Mouse (Mus musculus): Measurements from ENCODE around the gene Syp.

Gene Syp

GRCm38 (mm10) chrX:7661086-7661485 is 22.8 kb downstream of the Syp start:
- DNase-seq (ENCODE audit: low read depth in 1 of 2, low spot score in 2 of 2), result no peak

- no peak for DNase-seq (ENCODE audit: low read depth in 1 of 2, low spot score in 2 of 2)
Observed at GRCm38 (mm10) chrX:7662936-7663335, 24.7 kb downstream of the Syp start.

DNA sequence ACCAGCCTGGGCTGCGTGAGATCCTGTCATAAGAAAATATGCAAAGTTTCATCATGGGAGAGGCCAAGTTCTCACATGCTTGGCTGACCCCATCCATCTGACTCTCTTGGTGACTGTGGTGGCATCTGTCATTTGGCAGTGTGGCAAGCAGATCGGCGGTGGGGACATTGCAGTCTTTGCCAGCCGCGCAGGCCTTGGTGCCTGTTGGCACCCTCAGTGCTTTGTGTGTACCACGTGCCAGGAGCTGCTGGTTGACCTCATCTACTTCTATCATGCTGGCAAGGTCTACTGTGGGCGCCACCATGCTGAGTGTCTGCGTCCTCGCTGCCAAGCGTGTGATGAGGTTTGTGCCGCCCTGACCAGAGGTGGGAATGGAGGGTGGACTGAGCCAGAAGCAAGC is 26.5 kb downstream of the Syp start:
- no peak for DNase-seq (ENCODE audit: low read depth in 1 of 2, low spot score in 2 of 2)

GRCm38 (mm10) chrX:7665739-7666502 is 27.6 kb downstream of the Syp start:
- DNase-seq (ENCODE audit: low read depth in 1 of 2, low spot score in 2 of 2), result no peak

DNA sequence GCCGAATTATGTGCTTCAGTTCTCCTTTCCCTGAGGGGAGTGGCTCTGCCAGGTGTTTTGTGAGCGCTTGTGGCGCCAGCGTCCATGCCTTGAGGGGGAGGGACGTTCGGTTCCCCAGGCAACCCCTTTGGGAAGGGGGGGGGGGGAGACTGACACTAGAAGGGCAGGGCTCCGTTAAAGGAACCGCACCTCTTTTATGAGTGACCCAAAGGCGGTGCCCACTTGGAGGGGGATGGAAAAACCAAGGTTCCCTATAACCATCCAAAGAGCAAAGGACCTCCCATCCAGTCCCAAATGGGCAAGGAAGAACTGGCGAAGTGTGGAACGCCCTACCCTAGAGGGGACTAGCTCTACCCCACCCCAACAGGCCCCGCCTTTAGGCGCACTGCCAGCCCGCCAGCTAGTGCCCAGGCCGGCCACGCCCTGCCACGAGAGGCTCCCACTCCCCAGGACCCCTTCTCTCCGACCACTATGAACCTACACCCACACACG is 32.2 kb downstream of the Syp start:
- no peak for DNase-seq (ENCODE audit: low read depth in 1 of 2, low spot score in 2 of 2)

GRCm38 (mm10) chrX:7670921-7671623 is 32.8 kb downstream of the Syp start, which contains the start of gene Plp2:
Gene Plp2, minus strand, starts transcription at chrX:7671390.
- DNase-seq (ENCODE audit: low read depth in 1 of 2, low spot score in 2 of 2), result no peak

GRCm38 (mm10) chrX:7672739-7673138 is 34.5 kb downstream of the Syp start:
- no peak for DNase-seq (ENCODE audit: low read depth in 1 of 2, low spot score in 2 of 2)

DNA sequence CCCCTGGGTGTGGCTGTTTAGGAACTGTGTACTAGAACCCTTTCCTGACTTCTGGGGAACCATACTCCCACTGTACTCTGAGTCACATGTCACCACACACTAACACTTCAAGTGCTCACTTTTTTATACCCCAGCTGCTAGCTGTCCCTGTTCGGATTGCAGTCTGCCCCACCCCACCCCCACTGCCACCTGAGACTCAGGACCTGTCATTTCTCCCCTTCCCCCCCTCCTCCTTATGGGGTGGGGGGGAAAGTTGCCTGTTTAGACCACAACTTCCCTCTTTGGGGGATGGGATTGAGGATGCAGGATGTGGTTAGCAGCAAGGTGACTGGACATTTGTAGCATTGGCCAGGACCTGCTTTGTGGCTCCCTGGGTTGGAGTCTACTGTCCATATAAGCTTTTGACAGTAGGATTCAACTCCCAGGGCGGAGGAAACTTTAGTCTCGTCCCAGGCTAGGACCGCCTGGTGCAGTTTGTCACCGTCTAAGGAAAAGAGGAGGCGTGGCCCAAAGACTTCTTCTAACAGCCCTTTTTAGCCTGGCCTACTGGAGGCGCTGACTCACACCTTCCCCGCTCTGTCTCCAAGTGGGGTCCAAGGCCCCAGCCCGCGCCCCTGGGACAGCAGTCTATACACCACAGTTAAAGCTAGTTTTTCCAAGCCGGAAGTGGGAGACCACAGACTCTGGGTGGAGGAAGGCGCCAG is 35.5 kb downstream of the Syp start:
- no peak for DNase-seq (ENCODE audit: low read depth in 1 of 2, low spot score in 2 of 2)

- DNase-seq (ENCODE audit: low read depth in 1 of 2, low spot score in 2 of 2), result no peak
Observed at GRCm38 (mm10) chrX:7674284-7675000, 36.2 kb downstream of the Syp start.

- DNase-seq (ENCODE audit: low read depth in 1 of 2, low spot score in 2 of 2), result no peak
Observed at GRCm38 (mm10) chrX:7675001-7675380, 36.7 kb downstream of the Syp start.

DNA sequence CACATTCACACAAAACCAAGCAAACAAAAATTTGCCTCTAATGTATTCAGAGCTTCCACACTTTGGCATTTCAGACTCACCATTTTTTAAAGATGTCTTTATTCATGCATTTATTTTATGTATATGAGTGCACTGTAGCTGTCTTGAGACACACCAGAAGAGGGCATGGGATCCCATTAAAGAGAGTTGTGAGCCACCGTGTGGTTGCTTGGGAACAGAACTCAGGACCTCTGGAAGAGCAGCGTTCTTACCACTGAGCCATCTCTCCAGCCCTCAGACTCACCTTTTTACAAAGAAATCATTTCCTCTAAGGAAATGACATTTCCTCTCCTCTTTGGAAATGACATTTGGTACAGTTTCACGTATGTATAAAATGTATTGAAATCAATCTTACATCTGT is 40.7 kb downstream of the Syp start:
- no peak for DNase-seq (ENCODE audit: low read depth in 1 of 2, low spot score in 2 of 2)

- DNase-seq (ENCODE audit: low read depth in 1 of 2, low spot score in 2 of 2), result peak; percentile 48 to 73
Observed at GRCm38 (mm10) chrX:7679405-7680056, 41.3 kb downstream of the Syp start.

DNA sequence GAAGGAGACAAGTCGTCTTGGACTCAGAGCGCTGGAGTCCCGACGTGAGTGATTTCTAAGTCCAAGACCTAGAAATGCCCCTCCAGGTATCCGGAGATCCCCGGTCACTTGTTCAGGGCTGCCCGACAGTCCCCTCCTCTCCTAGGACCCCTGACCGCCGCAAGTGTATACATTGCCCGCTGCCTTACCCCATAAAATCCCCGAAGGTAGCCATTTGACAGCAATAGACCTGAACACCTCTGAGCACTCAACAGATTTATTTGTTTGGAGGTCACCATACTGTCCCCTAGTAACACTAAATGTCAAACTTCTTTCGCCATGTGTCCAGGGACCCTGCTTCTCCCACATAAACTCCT is 41.8 kb downstream of the Syp start:
- DNase-seq (ENCODE audit: low read depth in 1 of 2, low spot score in 2 of 2), result no peak

GRCm38 (mm10) chrX:7680864-7681263 is 42.6 kb downstream of the Syp start, which contains the start of gene Magix:
Gene Magix, minus strand, starts transcription at chrX:7681251.
- no peak for DNase-seq (ENCODE audit: low read depth in 1 of 2, low spot score in 2 of 2)

DNA sequence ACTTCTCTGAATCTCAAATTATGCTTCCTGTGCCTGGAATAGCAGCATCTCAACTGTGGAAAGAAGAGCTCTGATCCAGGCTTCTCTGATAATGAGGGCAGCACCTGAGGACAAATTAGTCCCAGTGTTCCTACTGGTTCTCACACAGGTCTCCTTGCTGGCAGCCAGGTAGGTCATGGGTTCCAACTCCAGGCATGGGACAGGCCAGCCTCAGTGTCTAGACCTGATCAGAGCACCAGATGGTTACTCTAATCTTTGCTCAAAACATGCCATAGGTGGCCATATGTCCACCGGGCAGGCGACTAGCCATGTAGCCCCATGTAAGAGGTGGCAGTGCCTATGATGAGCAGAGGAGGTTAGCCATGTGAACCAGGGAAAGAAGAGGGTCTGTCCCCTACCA is 50.0 kb downstream of the Syp start:
- DNase-seq (ENCODE audit: low read depth in 1 of 2, low spot score in 2 of 2), result no peak

DNA sequence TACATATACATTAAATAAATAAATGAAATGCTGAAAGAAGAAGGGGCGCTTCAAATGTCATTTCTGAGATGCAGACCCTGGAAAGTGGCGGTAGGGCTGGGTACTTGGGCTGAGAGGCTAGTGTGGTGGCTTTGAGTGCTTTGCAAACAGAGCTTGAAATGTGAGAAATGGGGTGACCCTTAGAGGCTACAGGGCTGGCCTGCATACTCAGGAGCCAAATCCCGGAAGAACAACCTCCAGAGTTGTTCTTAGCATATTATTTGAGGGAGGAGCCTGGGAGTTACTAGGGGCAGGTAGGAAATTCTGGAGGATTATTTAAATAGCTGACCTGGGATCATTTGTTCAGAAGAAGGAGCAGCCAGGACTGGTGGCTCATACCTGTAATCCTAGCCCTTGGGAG is 52.2 kb downstream of the Syp start:
- no peak for DNase-seq (ENCODE audit: low read depth in 1 of 2, low spot score in 2 of 2)

GRCm38 (mm10) chrX:7692862-7693261 is 54.6 kb downstream of the Syp start:
- DNase-seq (ENCODE audit: low read depth in 1 of 2, low spot score in 2 of 2), result no peak

DNA sequence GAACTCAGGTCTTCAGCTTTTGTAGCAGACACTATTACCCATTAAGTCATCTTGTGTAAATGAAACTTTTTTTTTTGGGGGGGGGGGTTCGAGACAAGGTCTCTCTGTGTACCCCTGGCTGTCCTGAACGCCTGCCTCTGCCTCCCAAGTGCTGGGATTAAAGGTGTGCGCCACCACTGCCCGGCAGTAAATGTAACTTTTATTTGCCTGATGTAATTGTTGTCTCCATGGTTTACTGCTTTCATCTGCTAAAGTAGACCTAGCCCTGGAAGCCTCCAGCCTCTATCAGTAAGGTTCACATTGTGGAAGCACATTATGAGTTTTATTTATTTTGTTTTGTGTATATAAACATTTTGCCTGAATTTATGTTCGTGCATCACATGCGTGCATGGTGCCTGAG is 58.2 kb downstream of the Syp start:
- no peak for DNase-seq (ENCODE audit: low read depth in 1 of 2, low spot score in 2 of 2)

GRCm38 (mm10) chrX:7696954-7697381 is 58.7 kb downstream of the Syp start, which contains the start of gene Gpkow:
Gene Gpkow, plus strand, starts transcription at chrX:7697131.
- peak; percentile 39 to 69 for DNase-seq (ENCODE audit: low read depth in 1 of 2, low spot score in 2 of 2)
